Mouse (Mus musculus) small intestine, adult 2 months (tissue): ENCODE measurements at regions not wholly inside any gene's neighbourhood (a gene's known extent, or its start where the extent isn't known, plus 50 kb on each side); places are given as distances from the start of the nearest gene placed in this dataset.

Experiments
- H3K27ac ChIP-seq: fragments of 200-500 bp; 2 replicates; pipeline ENCODE4 v1.5.1; 2012; ENCODE audit warnings: low read depth, low read length, control low read depth, inconsistent platforms; ENCODE audit not compliant: insufficient read depth
- H3K27me3 ChIP-seq: fragments of 200-500 bp; 2 replicates; pipeline ENCODE4 v1.6.1; 2012; ENCODE audit warnings: mild to moderate bottlenecking, moderate library complexity, low read length, inconsistent platforms; ENCODE audit not compliant: control insufficient read depth, insufficient read depth
- H3K36me3 ChIP-seq: fragments of 200-500 bp; 2 replicates; pipeline ENCODE4 v1.6.1; 2012; ENCODE audit warnings: mild to moderate bottlenecking, low read length, control low read depth, inconsistent platforms; ENCODE audit not compliant: control insufficient read depth, insufficient read depth
- H3K4me1 ChIP-seq: fragments of 200-500 bp; 2 replicates; pipeline ENCODE4 v1.6.1; 2012; ENCODE audit warnings: low read length, inconsistent platforms, mixed read lengths; ENCODE audit not compliant: control insufficient read depth, insufficient read depth, insufficient read length
- H3K4me3 ChIP-seq: fragments of 200-500 bp; 2 replicates; pipeline ENCODE4 v1.5.1; 2012; ENCODE audit warnings: low read depth, mild to moderate bottlenecking, control low read depth, inconsistent platforms, low read length, moderate library complexity
- CTCF ChIP-seq: fragments of 200-500 bp; IDR thresholded peaks from 2 replicates; pipeline ENCODE4 v1.5.1; 2012; ENCODE audit warnings: low read depth, mild to moderate bottlenecking, control low read depth, inconsistent platforms, low read length, moderate library complexity, mixed read lengths; ENCODE audit not compliant: insufficient replicate concordance, insufficient read length; ENCODE audit errors: extremely low read depth
- POLR2A ChIP-seq: fragments of 200-500 bp; IDR thresholded peaks from 2 replicates; pipeline ENCODE4 v1.6.1; 2012; ENCODE audit warnings: low read depth, mild to moderate bottlenecking, control low read depth, inconsistent platforms, low read length, moderate library complexity
- WGBS: fragments of 180-500 bp; shearing (Covaris S2); methylation state at CpG from one replicate; pipeline ENCODE4 v1.1.7; 2018; 5-methylcytosine and 5-hydroxymethylcytosine counted together

DNA sequence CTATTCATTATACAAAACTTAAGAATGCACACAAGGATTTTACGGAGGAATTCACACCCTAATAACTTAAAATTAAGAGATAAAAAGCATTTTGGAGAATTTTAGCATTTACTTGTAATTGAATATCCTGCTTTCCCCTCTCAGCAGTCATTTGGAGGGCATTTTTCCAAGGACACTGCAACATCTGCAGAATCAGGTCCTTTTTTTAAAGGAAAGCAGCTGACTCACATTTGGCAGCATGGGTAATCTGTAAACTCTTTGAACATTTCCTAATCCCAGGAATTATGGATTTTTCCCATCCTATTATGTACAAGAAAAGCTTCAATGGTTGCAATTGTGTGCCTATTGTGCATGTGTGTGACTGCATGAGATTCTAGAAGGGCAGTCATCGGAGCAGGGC, 112.0 kb downstream of the Gm19410 start:
- H3K36me3 ChIP-seq: no peaks in the 10 kb centered on the region
- H3K27me3 ChIP-seq: no peaks in the 10 kb centered on the region
- H3K27ac ChIP-seq: no peak overlapping the region
- no peak for TF ChIP-seq CTCF
- TF ChIP-seq POLR2A: no peak
- no peaks in the 10 kb centered on the region; the same call in 1 of the 2 replicates for H3K4me1 ChIP-seq
- no peak overlapping the region for H3K4me3 ChIP-seq
- WGBS: 94% methylated on average over 2 of the region's 2 CpGs

- Histone ChIP-seq H3K27ac (no peak overlapping the region), H3K4me3 (no peak overlapping the region), H3K4me1 (no peaks in the 10 kb centered on the region), H3K27me3 (no peaks in the 10 kb centered on the region), H3K36me3 (no peaks in the 10 kb centered on the region)
- TF ChIP-seq CTCF (no peak), POLR2A (no peak)
- WGBS: 28% methylated on average over 5 of the region's 5 CpGs
Measured at GRCm38 (mm10) chr8:35881810-35882209, 116.2 kb downstream of the Gm19410 start.

GRCm38 (mm10) chr8:35882638-35883455, 117.3 kb downstream of the Gm19410 start:
- no peaks in the 10 kb centered on the region for H3K36me3 ChIP-seq
- H3K27ac ChIP-seq: no peak overlapping the region
- TF ChIP-seq CTCF: no peak
- no peak for TF ChIP-seq POLR2A
- H3K4me3 ChIP-seq: no peak overlapping the region
- 65% methylated on average over 12 of the region's 12 CpGs for WGBS
- H3K4me1 ChIP-seq: no peaks in the 10 kb centered on the region
- no peaks in the 10 kb centered on the region for H3K27me3 ChIP-seq

- H3K27ac ChIP-seq: no peak overlapping the region
- 91% methylated on average over 1 of the region's 1 CpGs for WGBS
- TF ChIP-seq CTCF: no peak
- no peak for TF ChIP-seq POLR2A
- H3K4me3 ChIP-seq: no peak overlapping the region
- no peaks in the 10 kb centered on the region for H3K36me3 ChIP-seq
- H3K27me3 ChIP-seq: no peaks in the 10 kb centered on the region
- no peaks in the 10 kb centered on the region for H3K4me1 ChIP-seq
Measured at GRCm38 (mm10) chr8:35883456-35883780, 117.8 kb downstream of the Gm19410 start.

DNA sequence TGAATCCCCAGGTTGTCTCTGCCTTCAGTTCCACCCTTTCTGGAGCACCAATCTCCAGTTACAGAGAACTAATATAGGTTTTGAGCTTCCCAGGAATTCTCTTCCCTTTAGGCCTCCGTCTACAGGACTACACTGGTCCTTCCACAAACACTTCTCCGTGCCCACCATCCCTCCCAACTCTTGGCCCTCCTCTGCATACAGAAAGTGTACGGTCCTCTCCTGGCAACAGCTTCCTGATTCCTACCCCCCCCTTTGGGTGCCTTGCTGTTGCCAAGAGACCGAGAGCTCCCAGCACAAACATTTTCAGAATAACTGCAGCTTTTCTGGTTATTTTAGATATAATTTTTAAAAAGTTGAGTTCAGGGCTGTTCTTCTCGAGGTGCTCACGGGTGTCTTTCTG, 119.0 kb downstream of the Gm19410 start:
- TF ChIP-seq POLR2A: no peak
- TF ChIP-seq CTCF: no peak
- no peak overlapping the region for H3K4me3 ChIP-seq
- no peaks in the 10 kb centered on the region for H3K4me1 ChIP-seq
- 74% methylated on average over 6 of the region's 6 CpGs for WGBS
- no peaks in the 10 kb centered on the region for H3K36me3 ChIP-seq
- no peak overlapping the region for H3K27ac ChIP-seq
- no peaks in the 10 kb centered on the region for H3K27me3 ChIP-seq

DNA sequence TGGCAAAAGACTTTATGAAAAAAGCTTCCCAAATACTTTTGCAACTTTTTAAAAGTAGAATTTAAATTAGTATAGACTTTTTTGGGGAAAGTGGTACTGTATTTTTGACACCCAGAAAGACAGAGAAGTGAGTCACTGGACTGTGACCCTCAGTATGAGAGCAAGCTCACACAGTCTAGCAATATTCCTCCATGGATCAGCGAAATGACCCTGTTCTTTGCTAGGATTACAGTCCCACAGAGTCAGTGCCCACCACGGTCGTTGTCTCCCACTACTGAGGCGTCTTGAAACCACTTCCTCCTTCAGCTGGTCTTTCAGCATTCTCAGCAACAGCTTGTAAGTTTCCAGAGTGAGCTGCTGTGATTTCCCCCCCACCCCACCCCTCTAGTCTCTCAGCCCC, 124.5 kb downstream of the Gm19410 start:
- Histone ChIP-seq H3K4me3 (no peak overlapping the region), H3K4me1 (no peaks in the 10 kb centered on the region), H3K27me3 (no peaks in the 10 kb centered on the region), H3K36me3 (no peaks in the 10 kb centered on the region), H3K27ac (no peak overlapping the region)
- WGBS: 85% methylated on average over 4 of the region's 4 CpGs
- no peak for TF ChIP-seq POLR2A
- no peak for TF ChIP-seq CTCF

DNA sequence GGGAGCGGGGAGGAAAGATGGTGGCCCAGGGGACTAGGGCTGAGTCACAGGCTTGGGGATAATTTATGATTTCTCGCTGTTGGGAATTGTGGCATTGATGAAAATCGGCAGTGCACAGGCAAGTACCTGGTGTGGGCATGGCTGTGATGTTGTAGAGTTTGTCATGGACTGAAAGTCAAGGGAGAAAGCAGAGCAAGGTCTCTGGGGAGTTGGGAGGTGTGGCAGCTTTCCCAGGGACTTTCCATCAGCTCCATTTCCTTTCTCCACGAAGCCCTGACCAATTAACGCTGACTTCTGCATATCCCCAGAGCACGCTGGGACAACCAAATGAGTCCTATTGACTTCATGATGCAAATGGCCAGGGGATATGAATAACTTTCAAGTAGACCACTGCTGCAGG, 126.2 kb downstream of the Gm19410 start:
- H3K27me3 ChIP-seq: no peaks in the 10 kb centered on the region
- no peak overlapping the region for H3K4me3 ChIP-seq
- H3K36me3 ChIP-seq: no peaks in the 10 kb centered on the region
- WGBS: 83% methylated on average over 6 of the region's 6 CpGs
- H3K27ac ChIP-seq: no peak overlapping the region
- TF ChIP-seq CTCF: no peak
- H3K4me1 ChIP-seq: no peaks in the 10 kb centered on the region
